ENCODE assay signal across 8 mouse cellular contexts in genomic region chr9:57944572-57944971, GRCm38 (mm10). TPM values are rescaled to one million over a fixed set of nuclear protein-coding genes. Genes with fewer than 3 reads are reported as not detected.
A peak's percentile ranks its signal among the peaks of the same experiment; 100 is the strongest.
DNase-seq lines count a peak whose midpoint lies in the region; ATAC-seq and TF ChIP-seq lines count a peak whose summit lies in the region.

No protein-coding gene starts in this region.

- DNase-seq in gastrocnemius, adult 18-20 months (ENCODE audit: low spot score): peak; percentile 66
- no peak for DNase-seq in gastrocnemius, postnatal 25 days
- DNase-seq in urinary bladder, postnatal 25 days (ENCODE audit: low spot score): peak; percentile 48
- no peak for DNase-seq in urinary bladder, postnatal 10 days (ENCODE audit: low spot score)
- peak; percentile 81 for DNase-seq in embryo, embryonic 10 days (ENCODE audit: low spot score)
- DNase-seq in thymus, postnatal 36 days: peak; percentile 83 to 85

- no peak for ATAC-seq in intestine, postnatal 0 days
- ATAC-seq in megakaryocyte progenitor cell, adult 5-6 weeks (replicated peaks; ENCODE audit: poor library complexity): peak; percentile 76

- 17% methylated on average over 5 of the region's 5 CpGs for WGBS in intestine, postnatal 0 days

- H3K9ac ChIP-seq in intestine, postnatal 0 days (ENCODE audit: low read depth, low read length): no peak overlapping the region

- no peaks in the 10 kb centered on the region for H3K36me3 ChIP-seq in intestine, postnatal 0 days (ENCODE audit: control insufficient read depth, insufficient read depth)

- peak overlapping the region; percentile 5; the same call in 1 of the 2 replicates for H3K27ac ChIP-seq in intestine, postnatal 0 days (ENCODE audit: low read depth, low read length)

- TF ChIP-seq CTCF in intestine, postnatal 0 days (IDR thresholded peaks at IDR 0.05; ENCODE audit: low read depth): peak; percentile 82

- no peaks in the 10 kb centered on the region for H3K9me3 ChIP-seq in intestine, postnatal 0 days (ENCODE audit: control insufficient read depth)

- H3K4me3 ChIP-seq in intestine, postnatal 0 days (ENCODE audit: low read depth, low read length): no peak overlapping the region

- peaks cover 17% of the 10 kb centered on the region for H3K4me1 ChIP-seq in intestine, postnatal 0 days (replicated peaks; ENCODE audit: control insufficient read depth, insufficient read depth, low read length)

- H3K27me3 ChIP-seq in intestine, postnatal 0 days (replicated peaks; ENCODE audit: control insufficient read depth, insufficient read depth, low read length): no peaks in the 10 kb centered on the region; the same call in 1 of the 2 replicates

- 0 out of 2 replicates have a peak overlapping the region, but pooled peaks have one; percentile 24 for H3K4me2 ChIP-seq in intestine, postnatal 0 days (replicated peaks; ENCODE audit: low read depth)

RNA-seq across cellular contexts. Expression of gene Sema7a, which starts 4.7 kb away (rescaled TPM):
- total RNA-seq in gastrocnemius, adult 18-20 months (2021): 10 to 100 TPM; 10.6 to 13.0 TPM
- 1 to 10 TPM; 8.8 to 9.8 TPM for total RNA-seq in gastrocnemius, postnatal 25 days (2021)
- polyA plus RNA-seq in intestine, postnatal 0 days (2015; fragmentation: Nextera tagmentation; extraction: Ambion mirVana): 6.9 and 7.1 TPM in 2 replicates
- total RNA-seq in megakaryocyte progenitor cell, adult 5-6 weeks (2015): 0.10 and 0.27 TPM in 2 replicates
- 0.04 and 0.61 TPM in 2 replicates for total RNA-seq in megakaryocyte progenitor cell, adult 5-6 weeks (2017)

RNA-seq across cellular contexts. Expression of gene Ubl7, which starts 33.8 kb away (rescaled TPM):
- total RNA-seq in gastrocnemius, adult 18-20 months (2021): 10 to 100 TPM; 87.4 to 95.1 TPM
- total RNA-seq in gastrocnemius, postnatal 25 days (2021): 10 to 100 TPM; 62.2 to 63.6 TPM
- polyA plus RNA-seq in intestine, postnatal 0 days (2015; fragmentation: Nextera tagmentation; extraction: Ambion mirVana): 77.1 and 80.7 TPM in 2 replicates
- total RNA-seq in megakaryocyte progenitor cell, adult 5-6 weeks (2015): 72.7 and 78.4 TPM in 2 replicates
- total RNA-seq in megakaryocyte progenitor cell, adult 5-6 weeks (2017): 14.2 and 16.1 TPM in 2 replicates

Comparison
In these comparisons a context has a peak if more than half of its experiments do, and no peak if none do; other contexts are left out.
1. DNase-seq: peak in gastrocnemius, adult 18-20 months (single experiment), urinary bladder, postnatal 25 days (single experiment), embryo, embryonic 10 days (single experiment) and thymus, postnatal 36 days (2 of 2); none in gastrocnemius, postnatal 25 days (single experiment) and urinary bladder, postnatal 10 days (single experiment).
2. RNA of gene Sema7a, which starts 4.7 kb away (total RNA-seq): 10.6 to 13.0 TPM in gastrocnemius, adult 18-20 months and 8.8 to 9.8 TPM in gastrocnemius, postnatal 25 days; 0.04 to 0.61 TPM in megakaryocyte progenitor cell, adult 5-6 weeks; every median in the first group is over 4 times any median in the second.